Mouse (Mus musculus) B cell, adult (primary cell): ENCODE data around the gene Slc26a8. TPM values are rescaled to one million over a fixed set of nuclear protein-coding genes. Genes with fewer than 3 reads are reported as not detected.

Experiments used
- total RNA-seq: library from RNA; stranded (reverse); gene quantifications from 4 replicates; pipeline ENCODE4 v1.2.4, GENCODE M21; 2023; ENCODE audit not compliant: inconsistent age

Slc26a8 gene
- 0.74 to 1.6 TPM (median 1.3 TPM) in 4 replicates for total RNA-seq

GRCm38 (mm10) chr17:28689586-28690283 is at the start of gene Slc26a8:
Slc26a8 (minus strand) TSS chr17:28690233.

GRCm38 (mm10) chr17:28725783-28726182 is 35.8 kb upstream of the Slc26a8 start, which contains the start of gene AC170998.1:
AC170998.1 (plus strand) TSS chr17:28726083.

GRCm38 (mm10) chr17:28690776-28691686 is 998 bp upstream of the Slc26a8 start, which contains the start of gene Mapk14:
Mapk14 (plus strand) TSS chr17:28691329.

GRCm38 (mm10) chr17:28622300-28622759 is 67.7 kb downstream of the Slc26a8 start, which contains the start of gene Srpk1:
Srpk1 (minus strand) TSS chr17:28622709.

Other genes with a start within 250 kb of the Slc26a8 start
- gene Fkbp5, start 172.7 kb downstream of the Slc26a8 start, total RNA-seq = 22.0 to 39.4 TPM (median 24.6 TPM) in 4 replicates
- gene Armc12, start 159.4 kb downstream of the Slc26a8 start, total RNA-seq = not detected in 4 replicates
- gene Clpsl2, start 140.8 kb downstream of the Slc26a8 start, total RNA-seq = not detected in 4 replicates
- 1.3 TPM in 1 of 4 replicates, not detected in the others for gene Clps, start 129.5 kb downstream of the Slc26a8 start, total RNA-seq
- not detected in 4 replicates for gene Lhfpl5, start 114.6 kb downstream of the Slc26a8 start, total RNA-seq
- gene Srpk1, start 67.5 kb downstream of the Slc26a8 start, total RNA-seq = 96.7 to 118 TPM (median 104 TPM) in 4 replicates
- 94.1 to 103 TPM (median 95.3 TPM) in 4 replicates for gene Mapk14, start 1.1 kb upstream of the Slc26a8 start, total RNA-seq
- gene AC170998.1, start 35.9 kb upstream of the Slc26a8 start, total RNA-seq = 3.3 to 8.6 TPM (median 5.8 TPM) in 4 replicates
- gene Mapk13, start 79.1 kb upstream of the Slc26a8 start, total RNA-seq = 0.19 TPM in 1 of 4 replicates, not detected in the others
- gene Brpf3, start 110.9 kb upstream of the Slc26a8 start, total RNA-seq = 60.5 to 72.5 TPM (median 66.7 TPM) in 4 replicates
- gene Pnpla1, start 168.2 kb upstream of the Slc26a8 start, total RNA-seq = not detected in 4 replicates
- 0.10 to 0.21 TPM (median 0.15 TPM) in 4 replicates for gene 4930539E08Rik, start 225.1 kb upstream of the Slc26a8 start, total RNA-seq